Comparison of ENCODE assay signal across 23 mouse cellular contexts in genomic region chr16:87652344-87652743, GRCm38 (mm10).
"Had no signal": no experiment of that assay in that cellular context is flagged by ENCODE, and none has a peak within 500 bp of the region (broad histone marks: within the 10 kb centered on the region; RNA-seq: fewer than 3 reads in every experiment).

No protein-coding gene starts in this region.

- H3K9ac ChIP-seq: hindbrain, embryonic 14.5 days; intestine, embryonic 15.5 days; limb, embryonic 12.5 days; liver, embryonic 13.5 days had no signal

- H3K27me3 ChIP-seq: intestine, embryonic 15.5 days; limb, embryonic 12.5 days; liver, embryonic 13.5 days had no signal

- H3K9me3 ChIP-seq: hindbrain, embryonic 10.5 days; intestine, embryonic 15.5 days; limb, embryonic 10.5 days; limb, embryonic 12.5 days; liver, embryonic 13.5 days had no signal

- H3K4me3 ChIP-seq: gastrocnemius, adult 2 months; heart, adult 2 months; hindbrain, embryonic 10.5 days; intestine, embryonic 15.5 days; layer of hippocampus, adult 2 months; left cerebral cortex, adult 2 months; limb, embryonic 10.5 days; limb, embryonic 12.5 days; liver, embryonic 13.5 days had no signal

- H3K36me3 ChIP-seq: hindbrain, embryonic 10.5 days; intestine, embryonic 15.5 days; limb, embryonic 10.5 days; limb, embryonic 12.5 days; liver, embryonic 13.5 days had no signal

- DNase-seq: gastrocnemius, adult 2 months; gastrocnemius, postnatal 10 days; gastrocnemius, postnatal 25 days; heart, adult 2 months; heart, postnatal 4 days; kidney, adult 18-20 months; kidney, adult 8-10 months; kidney, postnatal 10 days; kidney, postnatal 25 days; kidney, postnatal 4 days; liver; liver, embryonic 13.5 days had no signal

- H3K4me2 ChIP-seq: heart, embryonic 11.5 days; hindbrain, embryonic 14.5 days; intestine, embryonic 15.5 days; limb, embryonic 12.5 days; liver, embryonic 11.5 days; liver, embryonic 13.5 days had no signal

- H3K27ac ChIP-seq: gastrocnemius, adult 2 months; heart, adult 2 months; hindbrain, embryonic 10.5 days; hindbrain, embryonic 14.5 days; intestine, embryonic 15.5 days; layer of hippocampus, adult 2 months; left cerebral cortex, adult 2 months; limb, embryonic 10.5 days; limb, embryonic 12.5 days; liver, embryonic 13.5 days had no signal

- H3K4me1 ChIP-seq: intestine, embryonic 15.5 days had no signal

- ATAC-seq: hindbrain, embryonic 16.5 days; intestine, embryonic 15.5 days; intestine, postnatal 0 days had no signal
